Mouse (Mus musculus): Measurements from ENCODE around the gene Ttc29.

Gene Ttc29

GRCm38 (mm10) chr8:78426455-78426854 lies 213.4 kb downstream of the Ttc29 start:
- DNase-seq (ENCODE audit: low spot score in 2 of 2): no peak

- no peak for DNase-seq (ENCODE audit: low spot score in 2 of 2)
Observed at GRCm38 (mm10) chr8:78426875-78427768, 214.0 kb downstream of the Ttc29 start.

- no peak for DNase-seq (ENCODE audit: low spot score in 2 of 2)
Observed at GRCm38 (mm10) chr8:78427769-78428130, 214.7 kb downstream of the Ttc29 start.

- DNase-seq (ENCODE audit: low spot score in 2 of 2): no peak
Observed at GRCm38 (mm10) chr8:78428148-78428547, 215.1 kb downstream of the Ttc29 start.

- no peak for DNase-seq (ENCODE audit: low spot score in 2 of 2)
Observed at GRCm38 (mm10) chr8:78431356-78431755, 218.3 kb downstream of the Ttc29 start.

DNA sequence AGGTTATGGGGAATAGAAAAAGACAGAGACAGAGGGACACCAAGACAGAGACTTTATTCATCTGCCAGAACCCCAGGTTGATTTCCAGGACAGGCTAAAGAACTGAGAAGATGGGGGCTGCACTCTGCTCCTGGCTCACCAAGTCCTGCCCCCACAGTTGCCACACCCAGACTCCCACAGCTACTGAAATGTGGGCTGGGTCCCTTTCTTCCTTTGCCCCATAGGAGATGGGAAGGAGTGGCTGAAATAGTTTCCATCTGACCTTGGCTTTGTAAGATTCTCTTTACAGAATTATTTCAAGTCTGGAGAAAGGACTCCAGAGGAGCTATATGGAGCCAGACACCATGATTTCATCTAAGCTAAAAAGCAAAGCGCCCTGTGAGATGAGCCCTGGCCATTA lies 219.4 kb downstream of the Ttc29 start:
- no peak for DNase-seq (ENCODE audit: low spot score in 2 of 2)

DNA sequence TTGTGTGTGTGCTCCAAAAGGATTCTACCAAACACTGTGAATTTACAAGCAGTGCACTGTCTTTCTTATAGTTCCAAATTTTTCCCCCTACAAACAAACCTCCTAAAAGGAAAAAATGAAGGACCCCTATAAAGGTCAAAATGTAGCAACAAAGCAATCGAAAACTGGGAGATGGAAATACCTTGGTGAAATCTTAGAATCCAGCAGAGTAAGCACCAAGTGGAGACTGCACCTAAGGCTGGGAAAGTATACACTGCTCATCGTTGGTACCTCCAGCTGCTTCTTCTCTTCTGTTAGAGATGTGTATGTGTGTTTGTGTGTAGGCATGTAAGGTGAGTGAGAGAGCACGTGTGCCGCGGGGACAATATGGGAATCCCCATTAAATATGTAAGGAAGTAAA lies 220.2 kb downstream of the Ttc29 start:
- DNase-seq (ENCODE audit: low spot score in 2 of 2): no peak

DNA sequence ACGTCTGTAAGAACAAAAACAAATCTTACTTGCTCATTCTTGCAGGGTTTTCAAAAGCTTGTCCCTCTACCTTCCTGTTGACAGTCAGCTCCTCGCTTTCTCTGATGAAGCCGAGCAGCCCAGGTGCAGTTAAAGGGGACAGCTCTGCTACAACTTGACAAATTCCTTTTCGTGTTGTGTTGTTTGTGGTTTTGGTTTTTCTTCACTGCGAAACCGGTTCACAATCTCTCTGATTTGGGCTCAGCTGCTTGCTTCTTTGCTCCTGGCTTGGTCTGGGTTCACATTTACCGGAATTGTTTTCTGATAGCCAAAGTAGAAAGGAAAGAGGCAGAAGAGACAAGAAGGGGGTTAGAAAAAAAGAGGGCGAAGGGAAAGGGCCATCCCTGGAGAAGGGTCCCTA lies 221.2 kb downstream of the Ttc29 start:
- no peak for DNase-seq (ENCODE audit: low spot score in 2 of 2)

DNA sequence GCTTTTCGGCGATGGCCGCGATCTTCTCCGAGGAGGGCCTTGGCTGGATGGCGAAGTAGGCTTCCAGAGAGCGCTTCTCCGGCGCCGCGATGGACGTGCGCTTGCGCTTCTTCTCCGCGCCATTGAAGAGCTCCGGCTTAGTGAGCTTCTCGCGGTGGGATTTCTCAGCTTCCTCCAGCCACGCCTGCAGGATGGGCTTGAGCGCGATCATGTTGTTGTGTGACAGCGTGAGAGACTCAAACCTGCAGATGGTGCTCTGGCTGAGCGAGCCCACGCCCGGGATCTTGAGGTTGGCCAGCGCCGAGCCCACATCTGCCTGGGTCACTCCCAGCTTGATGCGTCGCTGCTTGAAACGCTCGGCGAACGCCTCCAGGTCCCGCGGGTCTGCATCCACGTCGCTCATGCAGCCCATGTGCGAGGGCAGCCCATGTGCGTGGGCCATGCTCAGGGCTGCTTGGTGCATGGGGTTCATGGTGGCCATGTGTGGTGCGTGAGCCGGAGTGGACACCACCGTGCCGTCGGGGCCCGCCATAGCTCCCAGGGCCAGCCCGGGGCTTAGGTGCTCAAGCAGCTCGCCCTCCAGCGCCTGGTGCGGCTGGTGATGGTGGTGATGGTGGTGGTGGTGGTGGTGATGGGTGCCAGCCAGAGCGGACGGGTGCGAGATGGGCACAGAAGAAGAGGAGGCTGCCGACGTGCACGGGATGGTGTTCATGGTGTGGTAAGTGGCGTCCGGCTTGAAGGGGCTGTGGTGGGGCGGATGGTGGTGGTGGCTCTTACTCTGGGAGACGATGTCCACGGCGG lies 221.9 kb downstream of the Ttc29 start:
- no peak for DNase-seq (ENCODE audit: low spot score in 2 of 2)

- no peak for DNase-seq (ENCODE audit: low spot score in 2 of 2)
Observed at GRCm38 (mm10) chr8:78435624-78435960, 222.5 kb downstream of the Ttc29 start.

DNA sequence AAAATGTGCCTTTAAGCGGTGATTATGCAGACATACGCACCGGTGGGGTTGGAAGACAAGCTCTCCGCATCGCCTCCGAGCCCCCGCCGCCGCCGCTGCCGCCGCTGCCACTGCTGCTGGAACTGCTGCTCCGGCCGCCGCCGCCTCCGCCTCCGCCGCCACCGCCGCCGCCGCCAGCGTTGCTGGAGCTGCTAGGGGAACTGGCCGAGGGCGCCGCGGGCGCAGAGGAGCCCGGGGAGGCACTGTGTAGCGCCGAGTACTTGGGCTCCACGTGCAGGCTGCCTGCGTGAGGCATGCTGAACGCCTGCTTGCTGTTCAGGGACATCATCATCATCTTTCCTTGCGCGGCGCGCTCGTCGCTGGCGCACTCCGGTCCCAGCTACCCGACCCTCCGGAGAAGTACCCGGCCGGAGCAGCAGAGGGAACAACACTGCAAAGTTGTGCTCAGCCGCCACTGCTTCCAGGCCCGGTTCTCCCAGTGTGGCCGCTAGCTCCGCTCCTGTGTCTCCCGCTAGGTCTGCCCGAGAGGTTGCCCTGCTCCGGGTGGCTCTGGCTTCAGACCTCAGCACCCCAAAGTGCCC lies 223.1 kb downstream of the Ttc29 start, which contains the start of gene Pou4f2:
Gene Pou4f2, minus strand, starts transcription at position 575 of the 581 bp plus-strand sequence.
- DNase-seq (ENCODE audit: low spot score in 2 of 2): no peak

DNA sequence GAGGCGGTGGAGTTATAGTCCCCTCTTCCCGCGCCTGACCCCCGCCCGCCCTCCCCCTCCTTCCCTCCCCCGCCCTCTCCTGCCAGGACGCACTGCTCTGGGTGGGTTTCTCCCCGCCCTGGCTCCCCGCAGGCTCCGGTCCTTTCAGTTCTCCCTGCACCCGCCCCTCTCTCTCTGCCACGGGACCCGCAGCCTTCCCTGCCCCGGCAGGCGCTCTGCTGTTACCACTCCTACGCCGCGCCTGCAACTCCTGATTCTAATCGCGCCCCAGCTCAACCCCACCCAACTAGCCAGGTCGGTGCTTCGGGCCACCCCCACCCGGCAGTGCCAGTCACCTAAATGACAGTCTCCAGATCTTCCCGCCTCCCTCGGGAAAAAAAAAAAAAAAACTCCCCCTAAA lies 223.6 kb downstream of the Ttc29 start:
- no peak for DNase-seq (ENCODE audit: low spot score in 2 of 2)

DNA sequence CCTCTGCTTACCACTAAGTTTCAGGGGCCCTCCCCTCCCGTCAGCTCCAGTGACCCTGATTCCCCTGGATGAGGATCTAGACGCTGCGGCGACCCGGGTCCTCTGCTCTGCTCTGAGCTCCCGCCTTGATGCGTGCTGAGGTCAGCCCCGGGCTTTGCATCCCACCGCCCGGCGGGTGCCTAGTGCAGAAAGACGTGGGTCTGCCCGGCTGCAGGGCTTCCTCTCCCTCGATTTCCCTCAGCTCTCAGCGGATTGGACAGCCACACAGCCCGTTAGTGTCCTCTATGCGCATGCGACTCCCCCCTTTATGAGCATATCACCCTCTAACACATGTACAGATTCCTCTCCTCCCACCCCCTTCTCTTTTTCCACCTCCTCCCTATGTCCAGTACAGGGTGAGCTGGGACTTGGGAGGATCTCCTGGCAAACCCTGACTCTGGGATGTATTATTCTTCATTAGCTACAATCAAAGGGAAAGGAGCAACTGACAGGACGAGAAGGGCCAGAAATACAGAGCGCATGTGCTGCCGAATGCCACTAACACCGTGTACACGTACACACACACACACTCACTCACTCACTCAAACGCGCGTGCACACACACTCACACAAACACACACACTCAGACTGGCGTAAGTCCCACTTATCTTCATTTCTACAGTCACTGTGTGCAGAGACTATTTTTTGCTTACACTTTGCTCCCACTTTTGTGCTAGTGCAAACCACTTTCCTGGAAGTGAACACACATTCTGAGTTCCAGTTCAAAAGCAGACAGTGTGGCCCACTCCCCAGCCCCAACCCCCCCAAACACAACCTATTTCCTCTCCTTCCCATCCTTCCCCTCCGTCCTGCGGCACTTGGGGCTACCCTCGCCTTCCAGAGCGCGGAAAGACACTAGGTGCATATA lies 224.3 kb downstream of the Ttc29 start:
- DNase-seq (ENCODE audit: low spot score in 2 of 2): no peak

DNA sequence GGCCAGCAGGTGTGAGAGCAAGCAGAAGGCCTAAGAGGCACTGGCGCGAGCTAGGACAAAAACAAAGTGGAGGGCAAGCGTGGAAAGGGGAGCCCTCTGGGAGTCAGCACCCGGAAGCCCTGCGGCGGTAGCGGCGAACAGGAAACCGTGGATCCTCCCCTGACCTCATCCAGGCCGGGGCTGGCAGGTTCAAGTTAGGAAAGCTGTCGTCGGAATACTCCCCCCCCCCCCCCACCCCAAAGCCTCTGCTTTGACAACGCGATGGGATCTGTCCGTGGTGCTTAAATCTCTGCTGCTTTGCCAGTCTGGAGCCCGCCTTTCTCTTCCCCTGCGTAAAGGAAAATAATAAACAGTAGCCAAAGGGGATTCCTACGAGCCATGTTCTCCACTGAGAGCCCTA lies 225.0 kb downstream of the Ttc29 start:
- DNase-seq (ENCODE audit: low spot score in 2 of 2): no peak

DNA sequence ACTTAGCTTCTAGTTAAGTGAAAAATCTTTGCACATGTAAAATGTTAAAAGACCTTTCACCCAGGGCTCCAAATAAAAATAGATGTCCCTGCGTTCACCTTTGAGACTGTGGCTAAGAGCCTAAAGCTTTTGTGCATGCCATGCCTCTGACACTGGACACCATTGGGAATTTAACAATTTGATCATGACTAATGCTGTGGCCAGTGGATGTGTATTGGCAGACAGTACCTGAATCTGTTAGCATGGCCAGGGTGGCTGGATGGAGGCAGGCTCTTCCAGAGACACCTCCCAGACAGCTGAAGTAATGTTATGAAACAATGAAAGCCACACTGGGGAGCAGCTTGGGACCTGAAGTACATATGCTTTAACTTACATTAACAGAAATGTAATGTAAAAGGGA lies 229.7 kb downstream of the Ttc29 start:
- DNase-seq (ENCODE audit: low spot score in 2 of 2): no peak

All from thymus, postnatal 10 days (tissue).